Mouse (Mus musculus) neural tube, embryonic 15.5 days (tissue): ENCODE results near the gene Olfr1451. TPM values are rescaled to one million over a fixed set of nuclear protein-coding genes. Genes with fewer than 3 reads are reported as not detected.
"Not testable (repeated sequence)": the region's sequence is repeated elsewhere in the genome, so short reads cannot be mapped to it uniquely, and the experiment has no call there.

Experiments
- ATAC-seq: fragments of 200-750 bp; cut with Nextera tagmentation; 2 replicates; pipeline ENCODE4 v1.8.0; 2017; ENCODE audit warnings: mild to moderate bottlenecking, moderate TSS enrichment, moderate library complexity; ENCODE audit not compliant: low FRiP score
- H3K27ac ChIP-seq: fragments of 300-500 bp; sonication (generic); replicated peaks from 2 replicates; pipeline ENCODE4 v1.5.1; 2015; ENCODE audit warnings: mild to moderate bottlenecking, inconsistent platforms
- H3K27me3 ChIP-seq: fragments of 300-500 bp; sonication (generic); replicated peaks from 2 replicates; pipeline ENCODE4 v1.6.1; 2015; ENCODE audit warnings: inconsistent platforms
- H3K36me3 ChIP-seq: fragments of 300-500 bp; sonication (generic); 2 replicates; pipeline ENCODE4 v1.6.1; 2015; ENCODE audit warnings: inconsistent platforms
- H3K4me1 ChIP-seq: fragments of 300-500 bp; sonication (generic); 2 replicates; pipeline ENCODE4 v1.6.1; 2015; ENCODE audit warnings: inconsistent platforms
- H3K4me2 ChIP-seq: fragments of 300-500 bp; sonication (generic); 2 replicates; pipeline ENCODE4 v1.6.1; 2015; ENCODE audit warnings: inconsistent platforms, mild to moderate bottlenecking, moderate library complexity
- H3K4me3 ChIP-seq: fragments of 300-500 bp; sonication (generic); replicated peaks from 2 replicates; pipeline ENCODE4 v1.5.1; 2015; ENCODE audit warnings: mild to moderate bottlenecking, inconsistent platforms
- H3K9ac ChIP-seq: fragments of 300-500 bp; sonication (generic); replicated peaks from 2 replicates; pipeline ENCODE4 v1.6.1; 2015; ENCODE audit warnings: mild to moderate bottlenecking, inconsistent platforms
- H3K9me3 ChIP-seq: fragments of 300-500 bp; sonication (generic); replicated peaks from 2 replicates; pipeline ENCODE4 v1.6.1; 2016; ENCODE audit warnings: inconsistent platforms
- WGBS: fragments of 180-500 bp; shearing (Covaris S2); methylation state at CpG from one replicate; pipeline ENCODE4 v1.1.7; 2015; ENCODE audit warnings: mixed read lengths; 5-methylcytosine and 5-hydroxymethylcytosine counted together
- polyA plus RNA-seq: library from polyadenylated mRNA; unstranded; fragments of >200 nt; fragmentation: Nextera tagmentation; extraction: Ambion mirVana; gene quantifications from 2 replicates; pipeline ENCODE4 v1.2.1, GENCODE M21; 2015

Olfr1451 gene
- polyA plus RNA-seq = not detected in 2 replicates

DNA sequence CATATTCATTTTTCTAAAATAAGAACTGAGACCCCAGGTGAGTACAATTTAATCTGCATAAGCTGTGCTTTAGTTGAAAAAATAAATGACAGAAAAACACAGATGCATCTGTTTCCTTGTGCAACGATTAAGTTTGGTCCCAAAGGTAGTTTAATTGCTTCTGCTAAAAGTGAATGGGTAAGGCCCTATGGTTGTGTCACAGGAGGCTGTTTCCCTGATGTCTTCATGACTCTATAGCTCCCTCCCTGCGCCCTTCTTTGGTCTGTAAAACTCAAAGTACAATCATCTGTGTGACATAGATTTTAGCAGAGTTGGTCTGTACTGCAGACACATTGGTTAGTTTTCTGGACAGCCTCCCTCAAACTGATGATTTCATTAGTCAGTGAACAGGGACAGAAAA is at the start of gene Olfr1451:
TSS of gene Olfr1451 (plus strand) at position 301 of the 400 bp plus-strand sequence.
- Histone ChIP-seq H3K9me3 (peaks cover 6% of the 10 kb centered on the region; the same call in 1 of the 2 replicates), H3K27ac (no peak within 1 kb of the TSS), H3K9ac (no peak within 1 kb of the TSS), H3K36me3 (no peaks in the 10 kb centered on the region), H3K4me1 (no peaks in the 10 kb centered on the region), H3K4me3 (no peak within 1 kb of the TSS), H3K4me2 (no peak within 1 kb of the TSS), H3K27me3 (no peaks in the 10 kb centered on the region)
- no peak for ATAC-seq
- WGBS = 79% methylated on average over 2 of the region's 2 CpGs

DNA sequence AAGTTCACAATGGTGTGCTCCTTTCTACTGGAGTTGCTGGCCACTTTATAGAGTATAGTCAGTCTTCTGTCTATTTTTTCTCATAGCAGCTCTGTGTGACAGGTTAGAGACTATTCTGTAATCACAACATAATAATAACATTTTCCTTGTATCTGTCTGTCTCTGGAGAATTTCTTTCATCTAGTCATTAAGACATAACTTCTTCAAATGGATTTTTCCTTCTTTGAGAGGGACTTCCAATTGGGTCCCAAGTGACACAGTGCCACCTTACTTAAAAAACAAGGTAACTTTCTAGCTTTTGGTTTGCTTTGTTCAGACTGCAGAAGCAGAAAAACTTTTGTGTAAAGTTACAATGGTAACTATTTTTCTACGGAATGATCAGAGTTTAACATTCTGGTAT is 44.9 kb upstream of the Olfr1451 start, which contains the start of gene Olfr1450:
TSS of gene Olfr1450 (plus strand) at position 301 of the 400 bp plus-strand sequence.
- WGBS = 86% methylated on average over 1 of the region's 1 CpGs
- Histone ChIP-seq H3K4me1 (no peaks in the 10 kb centered on the region), H3K27ac (no peak within 1 kb of the TSS), H3K9ac (no peak within 1 kb of the TSS), H3K36me3 (no peaks in the 10 kb centered on the region), H3K9me3 (0 out of 2 replicates have a peak, but pooled peaks cover 3% of the 10 kb centered on the region), H3K4me2 (no peak within 1 kb of the TSS), H3K4me3 (no peak within 1 kb of the TSS), H3K27me3 (no peaks in the 10 kb centered on the region)
- no peak for ATAC-seq

DNA sequence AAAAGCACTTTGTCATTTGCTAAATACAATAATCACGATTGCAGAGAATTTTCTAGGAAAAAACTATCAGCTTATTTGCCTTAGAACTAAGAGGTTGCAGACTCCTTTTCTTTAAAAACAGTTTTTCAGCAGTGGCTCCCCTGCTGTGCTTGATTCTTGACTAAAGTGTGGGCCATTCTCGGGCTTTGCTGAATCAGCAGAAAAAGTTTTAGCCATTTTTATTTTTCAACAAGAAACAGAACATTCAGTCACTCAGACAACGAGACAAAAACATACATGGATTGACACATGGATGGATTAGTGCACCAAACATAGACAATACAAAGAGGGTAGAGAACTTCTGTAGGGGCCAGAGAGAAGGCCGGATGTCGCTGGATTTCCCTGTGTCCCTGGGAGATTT is 24.7 kb upstream of the Olfr1451 start:
- not testable (repeated sequence) for H3K36me3 ChIP-seq, H3K4me1 ChIP-seq, H3K4me3 ChIP-seq, ATAC-seq, H3K4me2 ChIP-seq, H3K27me3 ChIP-seq, H3K27ac ChIP-seq, H3K9ac ChIP-seq, H3K9me3 ChIP-seq
- WGBS = 89% methylated on average over 5 of the region's 5 CpGs

DNA sequence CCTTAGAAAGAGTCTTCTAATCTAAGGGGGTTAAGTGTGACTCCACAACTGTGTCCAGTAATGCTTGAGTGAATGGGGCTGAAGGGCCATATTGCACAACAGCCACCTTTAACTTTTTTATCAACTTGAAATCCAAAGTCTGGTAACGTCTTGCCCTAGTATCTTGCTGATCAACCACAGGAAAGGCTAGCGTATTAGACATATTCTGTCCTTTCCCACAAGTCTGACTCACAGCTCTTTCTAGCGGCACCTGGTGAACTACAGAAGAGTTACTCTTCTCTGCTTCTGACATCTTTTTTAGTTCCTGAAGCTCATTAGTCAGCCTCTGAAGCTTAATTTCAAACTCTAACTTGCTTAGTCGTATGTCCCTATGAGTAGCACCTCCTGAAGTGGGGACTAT is 2.5 kb upstream of the Olfr1451 start:
- H3K27ac ChIP-seq, H3K36me3 ChIP-seq, H3K27me3 ChIP-seq, H3K4me2 ChIP-seq, H3K4me1 ChIP-seq, ATAC-seq, H3K4me3 ChIP-seq, H3K9ac ChIP-seq, H3K9me3 ChIP-seq: not testable (repeated sequence)
- WGBS = 94% methylated on average over 4 of the region's 4 CpGs

DNA sequence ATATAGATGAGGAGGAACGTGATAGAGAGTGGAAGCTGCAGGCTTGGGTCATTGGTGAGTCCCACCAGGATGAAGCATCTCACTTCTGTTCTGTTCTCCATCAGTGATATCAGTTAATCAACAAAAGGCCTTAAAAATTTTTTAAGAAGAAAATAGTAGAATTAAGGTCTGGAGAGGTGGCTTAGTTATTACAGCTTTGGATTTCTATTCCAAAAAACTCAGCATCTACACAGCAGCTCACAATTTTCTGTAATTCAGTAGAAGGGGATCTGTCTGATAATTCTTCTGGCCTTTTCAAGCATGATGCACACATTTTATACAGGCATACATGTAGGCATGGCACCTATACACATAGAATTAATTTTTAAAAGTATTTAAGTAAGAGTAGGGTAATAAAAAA is 33.4 kb downstream of the Olfr1451 start, which contains the start of gene Olfr1453:
TSS of gene Olfr1453 (minus strand) at position 101 of the 400 bp plus-strand sequence.
- Histone ChIP-seq H3K27ac (no peak within 1 kb of the TSS), H3K27me3 (no peaks in the 10 kb centered on the region), H3K36me3 (no peaks in the 10 kb centered on the region), H3K9me3 (0 out of 2 replicates have a peak, but pooled peaks cover 4% of the 10 kb centered on the region), H3K4me2 (no peak within 1 kb of the TSS), H3K4me3 (no peak within 1 kb of the TSS), H3K9ac (no peak within 1 kb of the TSS), H3K4me1 (no peaks in the 10 kb centered on the region)
- WGBS = 67% methylated on average over 1 of the region's 1 CpGs
- no peak for ATAC-seq

Other genes starting within 250 kb of the Olfr1451 start
- gene Cntf, start 229.4 kb upstream of the Olfr1451 start, polyA plus RNA-seq = 1.0 and 1.1 TPM in 2 replicates
- 12.3 and 12.9 TPM in 2 replicates for gene Zfp91, start 198.9 kb upstream of the Olfr1451 start, polyA plus RNA-seq
- gene Lpxn, start 198.8 kb upstream of the Olfr1451 start, polyA plus RNA-seq = 1.2 and 4.0 TPM in 2 replicates
- not detected in 2 replicates for gene Gm5244, start 148.3 kb upstream of the Olfr1451 start, polyA plus RNA-seq
- not detected in 2 replicates for gene Olfr1444, start 137.7 kb upstream of the Olfr1451 start, polyA plus RNA-seq
- gene Olfr1445, start 111.2 kb upstream of the Olfr1451 start, polyA plus RNA-seq = not detected in 2 replicates
- gene Olfr1446, start 101.5 kb upstream of the Olfr1451 start, polyA plus RNA-seq = not detected in 2 replicates
- not detected in 2 replicates for gene Olfr1447, start 91.3 kb upstream of the Olfr1451 start, polyA plus RNA-seq
- not detected in 2 replicates for gene Olfr1448, start 70.6 kb upstream of the Olfr1451 start, polyA plus RNA-seq
- gene Olfr1449, start 64.2 kb upstream of the Olfr1451 start, polyA plus RNA-seq = not detected in 2 replicates
- not detected in 2 replicates for gene Olfr1450, start 44.8 kb upstream of the Olfr1451 start, polyA plus RNA-seq
- not detected in 2 replicates for gene Olfr1453, start 33.3 kb downstream of the Olfr1451 start, polyA plus RNA-seq
- gene Olfr1454, start 65.6 kb downstream of the Olfr1451 start, polyA plus RNA-seq = not detected in 2 replicates
- gene Olfr1457, start 102.9 kb downstream of the Olfr1451 start, polyA plus RNA-seq = not detected in 2 replicates
- not detected in 2 replicates for gene Olfr1458, start 111.8 kb downstream of the Olfr1451 start, polyA plus RNA-seq
- 0.03 TPM in 1 of 2 replicates, not detected in the other for gene Olfr1459, start 154.5 kb downstream of the Olfr1451 start, polyA plus RNA-seq
- gene Olfr1461, start 168.0 kb downstream of the Olfr1451 start, polyA plus RNA-seq = not detected in 2 replicates
- gene Olfr1462, start 190.7 kb downstream of the Olfr1451 start, polyA plus RNA-seq = not detected in 2 replicates
- not detected in 2 replicates for gene Olfr1463, start 236.3 kb downstream of the Olfr1451 start, polyA plus RNA-seq